Mouse (Mus musculus) retina, embryonic 14.5 days (tissue): ENCODE measurements around the gene Mef2b.
A peak's percentile ranks its signal among the peaks of the same experiment; 100 is the strongest.
"Not testable (repeated sequence)": the region's sequence is repeated elsewhere in the genome, so short reads cannot be mapped to it uniquely, and the experiment has no call there.

Experiments
- DNase-seq: peaks from one replicate; pipeline ENCODE4 v3.0.0-alpha.2; 2015; ENCODE audit warnings: low spot score

Mef2b gene

DNA sequence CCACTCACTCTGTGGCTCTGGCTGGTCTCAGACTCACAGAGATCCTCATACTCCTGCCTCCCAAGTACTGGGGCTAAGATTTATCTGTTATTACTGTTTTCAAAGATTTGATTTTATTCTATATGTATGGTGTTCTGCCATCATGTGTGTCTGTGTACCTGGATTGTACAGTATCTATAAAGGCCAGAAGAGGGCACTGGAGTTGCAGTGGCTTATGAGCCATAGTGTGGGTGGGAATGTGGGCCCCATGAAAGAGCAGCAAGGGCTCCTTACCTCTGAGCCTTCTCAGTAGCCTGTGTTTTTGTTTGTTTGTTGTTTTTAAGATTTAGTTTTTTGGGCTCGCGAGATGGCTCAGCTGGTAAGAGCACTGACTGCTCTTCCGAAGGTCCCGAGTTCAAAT, 39.6 kb downstream of the Mef2b start:
- peak; percentile 29 for DNase-seq

- DNase-seq, result no peak
These were observed 41.8 kb downstream of the Mef2b start for GRCm38 (mm10) chr8:70181212-70181902.

DNA sequence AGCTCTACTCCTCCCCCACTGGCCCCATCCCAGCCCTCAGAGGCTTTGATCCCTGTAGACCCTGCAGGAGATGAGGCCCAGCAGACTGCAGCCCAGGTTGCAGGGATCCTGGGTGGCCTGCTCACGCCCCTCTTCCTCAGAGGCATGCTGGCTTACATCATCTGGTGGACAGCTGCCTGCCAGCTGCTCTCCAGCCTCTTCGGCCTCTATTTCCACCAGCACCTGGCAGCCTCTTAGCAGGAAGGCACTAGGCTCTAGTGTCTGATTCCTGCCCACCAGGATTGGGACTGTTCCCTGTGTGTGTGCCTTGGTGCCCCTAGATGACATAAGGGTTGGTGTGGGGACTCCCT, 42.4 kb downstream of the Mef2b start:
- peak; percentile 18 for DNase-seq

DNA sequence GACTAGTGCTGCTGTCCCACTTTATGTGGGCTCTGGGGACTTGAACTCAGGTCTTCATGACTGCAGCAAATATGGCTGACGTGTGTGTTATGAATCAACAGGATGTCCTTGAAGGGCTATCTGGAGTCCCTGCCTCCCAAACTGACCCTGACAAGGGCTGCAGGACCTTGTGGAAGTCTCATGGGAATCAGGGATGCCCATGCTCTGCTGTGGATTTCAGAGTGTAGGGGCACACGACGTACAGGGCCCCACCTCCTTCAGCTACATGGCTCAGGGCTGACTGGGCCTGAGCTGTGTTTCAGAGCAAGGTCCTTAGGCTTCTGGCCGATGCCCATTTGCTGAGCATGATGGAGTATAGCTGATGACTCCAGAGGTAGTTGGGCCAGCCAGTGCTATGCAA, 43.7 kb downstream of the Mef2b start:
- no peak for DNase-seq

DNA sequence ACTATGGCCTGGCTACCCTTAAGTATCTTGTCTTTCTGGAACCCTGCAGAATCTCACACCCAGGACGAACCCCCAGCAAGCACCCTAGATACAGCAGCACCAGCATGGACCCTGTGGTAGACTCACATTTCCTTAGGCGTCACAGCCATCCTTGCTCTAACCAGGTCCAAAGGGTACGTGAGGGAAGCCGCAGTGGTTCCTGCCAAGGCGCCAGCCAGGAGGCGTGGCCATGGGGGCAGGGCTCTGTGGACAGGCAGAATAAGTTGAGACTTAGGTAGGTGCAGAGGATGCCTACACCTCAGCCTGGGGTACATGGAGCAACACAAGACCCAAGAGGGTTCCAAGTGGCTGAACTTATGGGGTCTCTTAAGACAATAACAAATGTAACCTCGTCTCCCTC, 49.2 kb downstream of the Mef2b start:
- DNase-seq, result no peak

- DNase-seq, result peak; percentile 21
These were observed 53.7 kb downstream of the Mef2b start for GRCm38 (mm10) chr8:70193238-70193637.

DNA sequence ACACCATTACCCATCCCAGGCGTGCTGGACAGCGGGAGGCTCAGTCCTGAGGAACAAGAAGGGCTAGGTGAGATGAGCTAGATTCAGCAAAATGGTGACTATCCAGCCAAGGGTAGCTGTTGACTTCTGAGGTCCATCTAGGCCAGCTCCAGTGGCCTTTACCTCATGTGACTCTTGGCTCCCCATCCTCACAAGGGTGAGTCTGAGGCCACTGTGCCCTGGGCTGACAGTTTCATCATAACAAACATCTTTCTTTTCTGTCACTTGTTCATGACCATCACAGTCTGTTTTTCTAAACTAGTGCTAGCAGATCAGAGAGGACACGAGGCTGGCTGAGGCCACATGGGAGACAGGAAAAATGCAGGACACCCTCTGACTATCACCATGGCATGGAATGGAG, 54.7 kb downstream of the Mef2b start:
- DNase-seq, result no peak

DNA sequence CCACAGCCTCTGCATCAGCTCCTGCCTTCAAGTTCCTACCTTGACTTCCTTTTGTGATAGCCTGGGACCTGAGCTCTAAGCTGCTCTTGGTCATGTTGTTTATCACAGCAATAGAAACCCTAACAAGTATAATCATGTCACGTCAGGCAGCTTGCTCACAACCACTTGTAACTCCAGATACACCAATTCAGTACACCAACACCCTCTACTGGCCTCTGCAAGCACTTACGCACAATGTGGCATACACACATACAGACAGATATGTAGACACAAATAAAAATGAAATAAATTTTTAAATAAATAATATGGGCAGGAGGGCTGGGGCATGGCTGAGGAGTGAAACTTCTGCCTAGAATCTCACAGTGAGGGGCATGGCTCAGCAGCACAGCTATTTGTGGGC, 56.3 kb downstream of the Mef2b start:
- no peak for DNase-seq

GRCm38 (mm10) chr8:70197603-70198002, 58.1 kb downstream of the Mef2b start:
- no peak for DNase-seq

DNA sequence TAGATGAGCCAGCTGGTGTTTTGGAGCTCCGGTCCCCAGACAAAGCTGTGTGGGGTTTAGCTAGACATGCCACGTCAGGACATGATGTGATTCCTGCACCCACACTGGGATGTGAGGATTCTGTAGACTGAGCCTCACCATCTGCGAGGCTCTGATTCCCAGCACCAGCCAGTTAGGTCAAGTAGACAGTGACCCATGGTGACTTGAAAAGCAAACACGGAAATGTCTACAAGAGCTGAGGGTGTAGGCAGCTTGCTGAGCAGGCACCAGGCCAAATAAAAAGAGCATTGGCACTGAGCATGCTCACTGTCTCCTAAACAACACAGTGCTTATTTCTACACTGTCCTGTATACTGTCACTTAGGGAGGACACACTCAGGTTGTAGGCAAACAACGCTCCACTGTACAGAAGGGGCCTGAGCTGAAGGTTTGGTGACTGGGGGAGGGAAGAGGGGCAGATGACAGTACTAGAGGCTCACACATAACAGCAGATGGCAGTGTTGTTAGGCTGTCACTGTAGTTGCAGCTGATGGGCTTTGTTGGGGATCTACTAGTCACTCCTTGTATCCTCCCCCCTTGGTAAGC, 60.7 kb downstream of the Mef2b start:
- DNase-seq, result peak; percentile 54

DNA sequence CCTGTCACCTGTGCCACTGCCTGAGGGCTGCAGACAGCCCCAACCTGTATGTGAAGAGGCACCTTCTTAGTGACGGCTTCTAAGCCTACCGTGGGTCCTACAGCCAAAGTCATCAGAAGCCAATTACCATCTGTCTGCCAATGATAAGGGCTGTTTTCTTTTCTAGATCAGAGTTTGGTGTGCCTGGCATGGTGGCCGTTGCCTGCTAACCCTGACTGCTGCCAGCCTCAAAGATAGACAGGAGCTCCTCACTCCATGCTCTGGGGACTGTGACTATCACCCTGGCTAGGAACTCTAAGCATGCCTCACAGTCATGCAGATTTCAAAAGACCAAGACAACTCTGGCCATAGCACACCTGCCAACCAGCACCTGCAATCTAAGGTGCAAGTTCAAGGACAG, 61.9 kb downstream of the Mef2b start:
- DNase-seq, result no peak

DNA sequence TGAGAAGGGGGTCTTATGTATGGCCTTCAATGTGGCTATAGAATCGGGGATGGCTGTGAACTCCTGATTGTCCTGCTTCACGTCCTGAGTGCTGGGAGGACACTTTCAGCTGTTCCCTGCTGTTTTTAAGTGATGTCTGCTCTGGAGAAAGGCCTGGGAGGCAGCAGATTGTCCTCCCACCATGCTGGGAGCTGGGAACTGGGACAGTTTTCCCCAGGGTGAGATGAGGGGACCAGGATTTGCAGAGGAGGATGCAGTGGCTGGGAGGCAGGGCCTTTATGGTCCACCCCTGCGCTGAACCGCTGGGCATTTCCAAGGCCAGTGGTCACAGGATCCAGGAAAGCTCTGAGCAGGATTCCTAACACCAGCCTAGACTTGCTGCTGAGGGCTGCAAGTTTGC, 63.6 kb downstream of the Mef2b start:
- DNase-seq, result no peak

- no peak for DNase-seq
These were observed 65.2 kb downstream of the Mef2b start for GRCm38 (mm10) chr8:70204757-70205156.

- DNase-seq, result no peak
These were observed 68.6 kb downstream of the Mef2b start for GRCm38 (mm10) chr8:70208130-70208529.

- no peak for DNase-seq
These were observed 71.0 kb downstream of the Mef2b start for GRCm38 (mm10) chr8:70210538-70210937.

GRCm38 (mm10) chr8:70211275-70211674, 71.8 kb downstream of the Mef2b start:
- DNase-seq, result no peak

DNA sequence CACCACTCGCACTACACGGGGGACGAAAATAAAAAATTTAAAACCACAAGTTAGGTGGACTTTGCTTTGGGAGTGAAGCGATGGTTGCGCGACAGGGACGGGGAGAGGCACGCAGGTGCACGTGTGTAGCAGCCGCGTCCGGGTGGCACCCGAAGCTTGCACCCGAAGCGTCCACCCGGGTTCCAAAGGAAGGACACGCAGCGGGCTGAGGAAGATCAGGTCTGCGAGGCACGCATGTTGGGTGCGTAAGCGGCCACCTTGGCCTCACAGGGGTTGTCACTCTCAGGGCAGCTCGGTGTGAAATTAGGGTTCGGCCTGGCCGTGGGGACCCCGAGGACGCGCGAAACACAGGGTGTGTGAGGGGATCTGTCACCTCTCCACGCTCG, 72.2 kb downstream of the Mef2b start:
- DNase-seq, result no peak

GRCm38 (mm10) chr8:70212112-70213055, 72.9 kb downstream of the Mef2b start, which contains the start of gene Slc25a42:
Gene Slc25a42, minus strand, starts transcription at chr8:70212305.
- peak; percentile 99 for DNase-seq

- no peak for DNase-seq
These were observed 74.9 kb downstream of the Mef2b start for GRCm38 (mm10) chr8:70214411-70214810.

GRCm38 (mm10) chr8:70215092-70215491, 75.6 kb downstream of the Mef2b start:
- DNase-seq, result no peak

- DNase-seq, result not testable (repeated sequence)
These were observed 76.7 kb downstream of the Mef2b start for GRCm38 (mm10) chr8:70216161-70216560.

DNA sequence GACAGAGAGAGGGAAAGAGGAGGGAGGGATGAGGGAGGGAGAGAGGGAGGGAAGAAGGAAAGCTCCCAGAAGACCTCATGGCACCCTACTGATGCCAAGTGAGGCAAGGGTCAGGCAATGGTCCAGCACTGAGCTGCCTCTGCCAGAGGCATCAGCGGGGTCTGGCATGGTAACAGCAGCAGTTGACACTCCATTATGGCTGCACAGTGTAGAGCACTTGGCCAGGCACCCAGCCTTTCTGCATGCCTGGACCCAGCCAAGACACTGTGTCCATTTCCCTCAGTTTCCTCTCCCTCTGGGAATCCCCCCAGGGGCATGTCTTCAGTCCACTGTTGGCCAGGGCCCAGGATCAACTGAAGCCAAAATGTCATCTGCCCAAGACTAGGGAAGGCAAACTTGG, 77.1 kb downstream of the Mef2b start:
- DNase-seq, result no peak
